Mouse (Mus musculus) spleen, adult 10 weeks (tissue): ENCODE data around the gene Trim2. TPM values are rescaled to one million over a fixed set of nuclear protein-coding genes. Genes with fewer than 3 reads are reported as not detected.

Source experiments
- polyA plus RNA-seq: library from polyadenylated mRNA; stranded (reverse); fragments of 350-450 nt; fragmentation: Illumina TruSeq; extraction: RNeasy Lipid Tissue Mini Kit (QIAGEN cat#74804); gene quantifications from one replicate; pipeline ENCODE4 v1.2.3, GENCODE M21; 2015; ENCODE audit warnings: low replicate concordance; ENCODE audit not compliant: insufficient read depth

The Trim2 gene
- 5.3 TPM for polyA plus RNA-seq

GRCm38 (mm10) chr3:84306777-84307176, at the start of gene Trim2:
TSS of gene Trim2 (minus strand) at chr3:84306877.

GRCm38 (mm10) chr3:84173581-84174154, 133.0 kb downstream of the Trim2 start, which contains the start of gene Gm6525:
TSS of gene Gm6525 (plus strand) at chr3:84174104.

GRCm38 (mm10) chr3:84155558-84156006, 151.1 kb downstream of the Trim2 start, which contains the start of gene Mnd1:
TSS of gene Mnd1 (minus strand) at chr3:84155786.

Other genes starting within 250 kb of the Trim2 start
- 1.9 TPM for gene Mnd1, start 151.1 kb downstream of the Trim2 start, polyA plus RNA-seq
- not detected for gene Gm6525, start 132.8 kb downstream of the Trim2 start, polyA plus RNA-seq
- 5.6 TPM for gene Fhdc1, start 173.6 kb upstream of the Trim2 start, polyA plus RNA-seq